Mouse (Mus musculus): ENCODE data around the gene Nol12.

Gene Nol12

DNA sequence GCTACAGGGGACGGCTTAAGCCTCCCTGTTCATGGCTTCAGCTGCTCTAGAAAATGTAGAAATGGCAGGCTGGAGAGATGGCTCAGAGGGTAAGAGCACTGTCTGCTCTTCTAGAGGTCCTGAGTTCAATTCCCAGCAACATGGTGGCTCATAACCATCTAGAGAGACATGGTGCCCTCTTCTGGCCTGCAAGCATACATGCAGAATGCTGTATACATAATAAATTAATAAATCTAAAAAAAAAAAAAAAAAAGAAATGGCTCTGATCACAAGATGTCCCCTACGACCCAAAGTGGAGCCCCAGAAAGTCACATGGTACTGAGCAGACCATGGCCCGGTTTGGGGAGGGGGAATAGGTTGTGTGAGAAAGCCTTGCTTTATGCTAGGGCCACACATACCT, 20.9 kb downstream of the Nol12 start:
- no peak for DNase-seq

DNA sequence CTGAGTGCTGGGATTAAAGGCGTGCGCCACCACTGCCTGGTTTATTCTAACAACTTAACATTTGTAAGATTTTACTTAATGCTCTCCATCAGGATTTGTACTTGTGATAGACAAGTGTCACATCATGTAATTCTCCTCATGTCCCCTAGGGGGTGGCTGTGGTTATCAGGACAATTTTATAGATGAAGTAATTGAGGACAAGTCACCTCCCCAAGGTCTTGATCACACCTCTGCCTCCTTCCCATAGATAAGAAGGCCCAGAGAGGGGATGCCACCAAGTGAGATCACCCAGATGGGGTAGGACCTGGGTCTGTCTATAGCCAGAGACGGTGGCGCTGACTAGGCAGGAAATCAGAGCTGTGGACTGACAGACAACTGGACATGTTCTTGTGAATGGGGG, 21.6 kb downstream of the Nol12 start:
- DNase-seq = no peak

DNA sequence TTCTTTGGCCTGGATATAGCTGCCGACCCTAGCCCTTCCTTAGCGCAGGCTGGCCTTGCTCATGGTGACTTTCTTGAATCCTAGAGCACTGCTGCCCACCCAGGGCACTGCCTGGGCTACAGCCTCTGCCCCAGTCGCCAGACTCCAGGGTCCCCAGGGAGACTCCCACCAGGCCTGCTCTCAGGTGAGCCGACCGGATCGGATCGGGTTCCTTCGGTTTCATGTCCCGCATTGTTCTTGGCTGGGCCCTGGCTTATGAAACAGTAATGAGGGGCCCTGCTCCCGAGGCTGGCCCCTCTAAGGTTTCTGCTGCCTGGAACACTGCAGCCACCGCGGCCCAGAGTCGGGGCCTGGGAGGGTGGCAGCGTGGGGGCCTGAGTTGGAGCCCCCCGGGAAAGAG, 22.3 kb downstream of the Nol12 start:
- no peak for DNase-seq

GRCm38 (mm10) chr15:78959537-78959936, 24.8 kb downstream of the Nol12 start:
- peak; percentile 91 for DNase-seq

DNA sequence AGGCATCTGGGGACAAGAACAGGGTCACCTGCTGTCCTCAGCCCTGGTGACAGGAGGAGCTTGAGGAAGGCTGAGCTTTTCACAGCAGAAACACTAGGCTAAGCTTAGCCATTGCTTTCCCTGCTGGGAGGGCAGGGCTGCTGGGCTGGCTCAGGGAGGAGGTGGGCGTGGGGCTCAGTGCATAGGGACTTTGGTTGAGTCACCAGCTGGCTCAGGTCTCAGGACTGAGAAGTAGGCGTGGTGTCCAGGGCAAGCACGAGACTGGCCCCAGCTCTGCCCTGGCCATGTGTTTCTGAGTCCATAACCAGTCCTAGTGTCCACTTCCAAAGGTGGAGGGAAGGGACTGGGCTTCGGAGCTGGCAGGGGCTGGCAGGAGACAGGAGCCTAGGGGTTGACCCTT, 25.4 kb downstream of the Nol12 start:
- peak; percentile 98 for DNase-seq

DNA sequence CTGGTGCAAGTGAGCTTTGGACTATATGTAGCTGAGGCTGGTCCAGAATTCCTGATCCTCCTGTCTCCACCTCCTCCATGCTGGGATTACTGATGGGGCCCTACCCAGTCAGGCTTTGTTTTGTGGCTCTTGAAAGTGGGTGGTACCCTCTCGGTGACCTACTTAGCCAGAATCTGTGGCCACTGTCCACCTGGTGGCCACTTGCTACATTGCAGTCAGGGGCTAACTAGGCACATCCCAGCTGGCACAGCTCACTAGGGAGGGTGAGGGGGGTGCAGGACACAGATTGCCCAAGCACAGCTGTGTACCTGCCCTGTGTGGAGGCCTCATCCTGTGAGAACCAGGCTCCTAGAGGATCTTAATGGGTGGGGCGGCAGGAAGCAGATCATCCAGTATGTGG, 28.2 kb downstream of the Nol12 start:
- peak; percentile 96 for DNase-seq

GRCm38 (mm10) chr15:78971626-78972025, 36.9 kb downstream of the Nol12 start:
- DNase-seq = no peak

- DNase-seq = no peak
Measured at GRCm38 (mm10) chr15:78973950-78974349, 39.2 kb downstream of the Nol12 start.

DNA sequence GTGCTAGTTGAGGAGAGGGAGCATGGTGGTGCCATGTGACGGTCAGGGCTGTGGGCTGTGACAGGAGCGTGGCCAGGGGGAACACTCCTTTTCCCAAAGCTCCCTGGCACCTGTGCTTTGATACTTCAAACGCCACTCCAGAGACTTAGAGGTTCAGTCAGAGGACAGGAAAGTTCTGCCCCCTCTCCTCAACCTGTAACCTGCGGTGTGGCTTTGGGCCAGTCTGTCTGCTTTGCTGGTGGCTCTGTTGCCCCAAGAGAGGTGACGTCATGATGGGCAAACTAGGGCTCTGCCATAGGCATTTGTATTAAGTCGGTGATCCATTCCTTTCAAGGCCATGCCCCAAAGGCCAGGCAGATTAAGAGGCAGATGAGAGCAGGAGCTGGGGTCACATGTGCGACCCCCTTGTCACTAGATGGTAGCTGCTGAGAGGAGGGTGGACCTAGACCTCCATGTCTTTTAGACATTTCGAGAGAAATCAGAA, 43.0 kb downstream of the Nol12 start:
- DNase-seq = peak; percentile 92

- DNase-seq = peak; percentile 99
Measured at GRCm38 (mm10) chr15:78978875-78979274, 44.1 kb downstream of the Nol12 start.

DNA sequence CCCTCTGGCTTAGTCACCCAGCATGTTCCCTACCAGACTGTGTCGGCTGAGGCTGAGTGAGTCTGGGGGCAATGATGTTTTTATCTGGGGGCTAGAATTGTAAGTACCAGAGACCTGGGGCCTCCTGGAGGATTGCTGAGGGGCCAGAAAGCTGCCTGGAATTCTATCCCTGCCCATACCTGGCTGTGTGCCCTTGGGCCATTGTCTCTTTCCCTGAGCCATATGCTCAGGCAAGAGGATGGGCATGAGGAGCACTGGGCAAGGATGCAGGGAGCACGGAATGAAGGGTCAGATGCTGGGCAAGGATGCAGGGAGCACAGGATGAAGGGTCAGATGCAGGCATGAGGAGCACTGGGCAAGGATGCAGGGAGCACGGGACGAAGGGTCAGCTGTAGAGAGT, 45.4 kb downstream of the Nol12 start:
- DNase-seq = peak; percentile 92

DNA sequence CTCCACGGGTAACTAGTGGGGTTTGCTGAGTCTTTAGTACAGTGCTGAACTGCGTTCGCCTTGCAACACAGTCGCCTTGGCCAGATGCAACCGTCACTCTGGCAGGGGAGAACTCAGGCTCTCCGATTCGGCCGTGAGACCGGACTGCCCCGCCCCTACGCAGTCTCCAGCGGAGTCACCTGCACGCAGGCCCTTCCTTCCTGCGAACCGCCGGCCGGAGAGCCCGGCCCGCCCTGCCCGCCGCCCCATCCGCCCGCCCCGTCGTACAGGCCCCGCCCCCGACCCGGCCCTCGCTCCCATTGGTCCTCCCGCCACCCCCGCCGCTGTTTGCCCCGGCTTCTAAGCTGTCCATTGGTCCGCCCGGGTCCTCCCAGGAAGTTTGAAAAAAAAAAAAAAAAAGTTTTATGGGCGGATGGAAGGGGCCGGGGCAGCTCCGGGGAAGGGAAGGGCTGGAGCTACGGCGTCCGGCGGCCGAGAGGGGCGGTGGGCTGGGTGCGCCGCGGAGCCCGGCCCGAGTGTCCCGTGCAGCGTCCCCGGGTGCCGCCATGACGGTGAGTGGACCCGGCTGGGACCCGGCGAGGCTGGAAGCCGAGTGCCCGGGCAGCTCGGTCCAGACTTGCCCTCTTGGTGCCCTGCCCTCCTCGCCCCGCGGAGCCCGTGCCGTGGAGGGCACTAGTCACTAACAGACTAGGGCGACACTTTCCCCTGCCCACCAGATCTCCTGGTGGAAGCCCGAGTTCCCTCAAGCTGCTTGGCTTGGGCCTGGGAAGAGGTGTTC, 48.1 kb downstream of the Nol12 start:
- peak; percentile 99 for DNase-seq

DNA sequence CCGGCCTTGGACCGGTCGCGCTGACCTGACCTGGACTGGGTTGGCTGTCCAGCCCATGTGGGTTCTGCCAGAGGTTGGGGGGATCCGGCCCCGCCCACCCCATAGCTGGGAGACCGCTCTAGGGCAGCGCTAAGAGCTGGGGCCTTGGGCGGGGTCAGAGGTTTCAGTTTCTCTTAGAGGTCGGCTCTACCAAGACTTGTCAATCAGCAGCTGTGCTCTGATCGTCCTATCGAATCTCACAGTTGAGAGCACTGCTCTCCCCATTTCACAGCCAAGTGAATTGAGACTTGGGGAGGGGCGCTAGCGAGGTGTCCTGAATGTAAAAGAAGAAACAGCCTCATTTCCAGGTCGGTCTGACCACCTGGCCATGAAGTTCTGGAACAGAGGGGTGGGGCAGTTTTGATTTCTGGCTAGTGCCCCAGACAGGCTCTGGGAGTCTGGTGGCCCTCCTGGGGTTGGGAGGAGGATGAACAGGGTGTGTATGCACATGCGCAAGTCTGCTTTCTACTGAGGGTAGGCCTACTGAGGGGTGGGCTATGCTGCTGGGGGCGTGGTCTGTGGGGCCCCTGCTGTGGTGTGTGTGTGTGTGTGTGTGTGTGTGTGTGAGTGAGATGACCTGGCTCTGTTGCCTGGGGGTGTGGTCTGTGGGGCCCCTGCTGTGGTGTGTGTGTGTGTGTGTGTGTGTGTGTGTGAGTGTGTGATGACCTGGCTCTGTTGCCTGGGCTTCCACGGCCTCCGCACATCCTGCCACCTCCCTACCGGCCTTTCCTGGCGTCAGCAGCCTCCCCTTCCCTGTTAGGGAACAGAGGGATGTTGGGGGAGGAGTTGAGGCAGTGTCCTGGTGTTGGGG, 48.9 kb downstream of the Nol12 start:
- DNase-seq = peak; percentile 98

DNA sequence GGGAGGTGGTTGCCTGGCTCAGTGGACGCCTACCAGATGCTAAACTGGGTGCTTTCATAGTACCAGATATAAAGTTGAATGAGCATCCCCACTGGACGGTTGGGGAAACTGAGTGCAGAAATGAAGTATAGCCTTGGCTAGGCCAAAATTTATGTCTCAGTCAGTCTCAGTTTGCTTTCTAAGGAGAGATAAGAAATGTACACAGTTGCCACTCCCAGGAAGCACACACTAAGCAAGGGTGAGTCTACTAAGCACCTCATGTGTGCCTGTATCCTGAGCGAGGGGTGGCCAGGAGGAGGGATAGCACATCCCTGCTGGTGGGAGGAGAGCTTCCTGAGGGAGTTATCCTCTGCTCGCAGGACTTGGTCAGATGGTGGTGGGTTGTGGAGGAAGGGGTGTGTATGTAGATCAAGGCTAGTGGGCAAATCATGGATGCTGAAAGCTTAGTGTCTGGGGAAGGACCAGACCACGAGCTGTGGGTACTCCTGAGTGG, 49.6 kb downstream of the Nol12 start:
- peak; percentile 95 for DNase-seq

GRCm38 (mm10) chr15:78986536-78987220, 51.9 kb downstream of the Nol12 start:
- no peak for DNase-seq

DNA sequence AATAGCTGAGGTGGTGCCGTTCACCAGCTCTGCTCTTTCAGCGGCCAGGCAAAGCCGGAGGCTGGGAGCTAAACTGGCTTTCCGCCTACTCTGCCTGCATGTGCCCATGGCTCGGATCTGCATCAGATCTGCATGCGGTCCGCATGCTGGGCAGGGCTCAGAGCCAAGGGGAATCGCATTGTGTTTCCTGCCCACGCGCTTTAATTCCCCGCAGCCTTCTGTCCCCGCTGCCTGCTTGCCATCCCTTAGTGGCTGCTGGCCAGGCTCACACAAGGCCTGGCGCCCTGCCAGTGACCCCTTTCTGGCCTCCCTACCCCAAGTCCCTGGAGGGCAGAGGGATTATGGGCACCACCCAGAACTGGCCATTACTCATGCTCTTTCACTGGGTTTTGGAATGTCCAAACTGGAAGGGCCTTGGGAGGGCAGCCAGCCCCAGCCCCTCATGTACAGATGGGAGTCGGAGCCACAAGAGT, 53.8 kb downstream of the Nol12 start:
- DNase-seq = peak; percentile 95

DNA sequence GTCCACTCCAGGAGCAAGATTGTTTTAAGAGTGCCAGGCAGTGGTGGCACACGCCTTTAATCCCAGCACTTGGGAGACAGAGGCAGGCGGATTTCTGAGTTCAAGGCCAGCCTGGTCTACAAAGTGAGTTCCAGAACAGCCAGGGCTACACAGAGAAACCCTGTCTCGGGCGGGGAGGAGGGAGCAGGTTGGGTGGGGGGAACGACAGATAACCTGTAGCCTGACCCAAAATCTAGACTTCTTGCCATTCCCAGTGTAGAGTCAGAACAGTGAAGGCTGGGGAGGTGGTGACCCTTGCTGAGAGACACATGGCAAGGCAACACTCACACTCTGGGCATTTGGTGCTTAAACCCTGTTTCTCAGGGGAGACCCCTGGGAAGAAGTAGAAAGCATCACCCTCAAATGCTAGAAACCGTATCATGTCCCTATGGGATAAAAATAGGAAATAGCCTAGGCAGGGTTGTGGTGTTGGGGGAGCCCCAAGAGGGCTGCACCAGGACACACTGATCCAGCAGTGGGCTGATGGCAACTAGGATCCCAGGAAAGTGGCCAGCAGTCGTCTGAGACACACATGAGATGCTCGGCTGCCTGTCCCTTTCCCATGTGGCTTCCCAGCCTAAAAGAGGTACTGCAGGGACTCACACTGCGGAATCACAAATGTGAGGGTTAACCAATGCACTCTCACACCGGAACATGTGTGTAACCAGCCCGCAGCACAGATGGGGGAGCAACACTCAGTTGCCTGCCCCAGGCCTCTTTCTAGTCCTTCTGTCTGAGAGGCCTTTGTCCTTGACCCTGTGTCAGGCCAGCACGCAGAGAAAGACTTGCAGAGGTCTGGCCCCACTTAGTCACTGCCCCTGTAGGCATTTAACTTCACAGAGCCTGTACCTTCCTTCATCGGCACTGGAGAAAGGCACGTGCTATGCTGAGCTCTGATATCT, 54.7 kb downstream of the Nol12 start:
- no peak for DNase-seq

DNA sequence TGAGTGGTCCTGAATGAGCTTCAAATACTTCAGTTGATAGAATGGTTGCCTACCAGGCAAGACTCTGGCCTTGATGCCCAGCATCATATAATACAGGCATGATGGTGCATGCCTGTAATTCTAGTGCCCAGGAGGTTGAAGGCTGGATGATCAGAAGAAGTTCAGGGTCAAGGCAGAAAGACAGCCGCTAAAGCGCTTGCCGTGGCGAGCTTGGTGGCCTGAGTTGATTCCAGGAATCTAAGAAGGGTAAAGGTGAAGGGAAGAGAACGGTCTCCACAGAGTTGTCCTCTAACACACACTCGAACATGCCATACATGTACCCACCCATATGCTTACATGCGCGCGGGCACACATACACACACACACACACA, 55.3 kb downstream of the Nol12 start:
- no peak for DNase-seq

GRCm38 (mm10) chr15:78990970-78991525, 56.3 kb downstream of the Nol12 start:
- no peak for DNase-seq

DNA sequence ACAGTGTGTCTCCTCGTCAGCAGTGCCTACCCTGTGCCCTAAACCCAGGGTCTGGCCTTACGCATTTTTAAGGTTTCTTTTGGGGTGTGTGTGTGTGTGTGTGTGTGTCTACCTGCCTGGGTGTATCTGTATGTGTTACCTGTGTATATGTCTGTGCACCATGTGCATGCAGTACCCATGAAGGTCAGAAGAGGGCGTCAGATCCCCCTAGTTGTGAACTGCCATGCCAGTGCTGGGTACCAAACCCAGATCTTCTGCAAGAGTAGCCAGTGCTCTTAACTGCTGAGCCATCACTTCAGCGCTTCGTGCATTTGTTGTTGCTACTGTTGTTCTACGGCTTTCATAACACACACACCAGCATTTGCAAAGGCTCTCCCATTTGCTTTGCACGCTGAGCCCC, 57.5 kb downstream of the Nol12 start:
- DNase-seq = no peak

DNA sequence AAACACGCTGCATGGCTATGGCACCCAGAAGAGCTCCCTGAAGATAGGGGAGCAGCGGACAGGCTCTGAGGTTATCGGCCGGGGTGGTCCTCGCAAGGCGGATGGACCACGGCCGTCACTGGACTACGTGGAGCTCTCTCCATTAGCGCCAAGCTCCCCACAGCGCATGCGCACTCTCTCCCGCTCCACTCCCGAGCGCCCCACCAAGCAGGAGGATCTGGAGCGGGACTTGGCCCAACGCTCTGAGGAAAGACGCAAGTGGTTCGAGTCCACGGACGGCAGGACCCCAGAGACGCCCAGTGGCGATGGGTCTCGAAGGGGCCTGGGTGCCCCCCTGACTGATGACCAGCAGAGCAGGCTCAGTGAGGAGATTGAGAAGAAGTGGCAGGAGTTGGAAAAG, 58.2 kb downstream of the Nol12 start:
- DNase-seq = peak; percentile 88

Measured in heart, adult 11 months (tissue).